Mouse (Mus musculus) urinary bladder, adult 2 months (tissue): ENCODE measurements around the gene H2-Q7. TPM values are rescaled to one million over a fixed set of nuclear protein-coding genes. Genes with fewer than 3 reads are reported as not detected.
"Not testable (repeated sequence)": the region's sequence is repeated elsewhere in the genome, so short reads cannot be mapped to it uniquely, and the experiment has no call there.

ENCODE experiments used
- DNase-seq: peaks from one replicate; pipeline ENCODE4 v3.0.0; 2022; ENCODE audit warnings: low spot score
- polyA plus RNA-seq: library from polyadenylated mRNA; depleted of rRNA; stranded (reverse); fragments of >200 nt; gene quantifications from 2 replicates; pipeline ENCODE4 v1.2.3, GENCODE M21; 2012

The H2-Q7 gene
- polyA plus RNA-seq, 1 experiment: 64.7 TPM

- DNase-seq: not testable (repeated sequence)
These were observed 3.4 kb upstream of the H2-Q7 start for GRCm38 (mm10) chr17:35435577-35435976.

DNA sequence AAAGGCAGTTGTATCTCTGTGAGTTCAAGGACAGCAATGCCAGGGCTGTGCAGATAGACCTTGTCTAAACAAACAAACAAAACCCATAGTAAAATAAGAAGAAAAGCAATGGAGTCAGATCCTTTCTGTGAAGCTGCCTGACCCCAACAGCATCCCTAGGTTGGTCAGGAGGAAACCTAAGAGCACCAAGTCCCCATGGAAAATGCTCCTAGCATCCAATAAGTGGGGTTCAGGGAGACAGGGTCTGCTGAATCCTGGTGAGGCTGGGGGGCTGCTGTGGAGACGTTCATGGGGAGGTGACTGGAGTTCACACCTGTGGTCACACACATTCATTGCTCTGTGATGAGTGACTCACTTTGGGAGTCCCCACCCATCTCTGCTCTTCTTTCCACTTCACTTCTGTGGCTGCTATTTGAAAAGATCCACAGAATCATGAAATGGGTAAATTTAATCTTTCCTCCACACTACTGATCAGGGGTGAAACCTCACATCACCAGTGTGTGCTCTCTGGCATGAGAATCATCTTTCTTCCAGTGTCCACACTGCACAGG lies 1.5 kb upstream of the H2-Q7 start:
- DNase-seq: not testable (repeated sequence)

DNA sequence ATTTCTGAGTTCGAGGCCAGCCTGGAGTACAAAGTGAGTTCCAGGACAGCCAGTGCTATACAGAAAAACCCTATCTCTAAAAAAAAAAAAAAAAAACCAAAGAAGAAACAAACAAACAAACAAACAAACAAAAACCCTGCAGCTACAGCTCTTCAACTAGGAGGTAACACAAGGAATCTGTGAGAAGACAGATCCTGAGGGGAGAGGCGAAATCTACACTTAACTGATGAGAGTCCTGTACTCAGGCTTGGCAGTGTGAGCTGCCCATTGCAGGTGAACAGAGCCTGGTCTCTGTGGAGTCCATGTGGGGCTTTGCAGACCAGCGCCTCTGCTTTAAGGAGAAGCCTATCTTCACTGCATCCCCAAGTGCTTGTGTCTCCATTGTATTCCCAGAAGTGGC lies 560 bp upstream of the H2-Q7 start:
- not testable (repeated sequence) for DNase-seq

GRCm38 (mm10) chr17:35439295-35439747 lies 366 bp downstream of the H2-Q7 start:
- DNase-seq: peak; percentile 36

- DNase-seq: peak; percentile 21
These were observed 1.1 kb downstream of the H2-Q7 start for GRCm38 (mm10) chr17:35439925-35440645.

DNA sequence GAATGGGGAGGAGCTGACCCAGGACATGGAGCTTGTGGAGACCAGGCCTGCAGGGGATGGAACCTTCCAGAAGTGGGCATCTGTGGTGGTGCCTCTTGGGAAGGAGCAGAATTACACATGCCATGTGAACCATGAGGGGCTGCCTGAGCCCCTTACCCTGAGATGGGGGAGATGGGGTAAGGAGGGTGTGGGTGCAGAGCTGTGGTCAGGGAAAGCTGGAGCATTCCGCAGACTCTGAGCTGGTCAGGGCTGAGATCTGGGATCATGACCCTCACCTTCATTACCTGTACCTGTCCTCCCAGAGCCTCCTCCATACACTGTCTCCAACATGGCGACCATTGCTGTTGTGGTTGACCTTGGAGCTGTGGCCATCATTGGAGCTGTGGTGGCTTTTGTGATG lies 3.4 kb downstream of the H2-Q7 start:
- DNase-seq: not testable (repeated sequence)

DNA sequence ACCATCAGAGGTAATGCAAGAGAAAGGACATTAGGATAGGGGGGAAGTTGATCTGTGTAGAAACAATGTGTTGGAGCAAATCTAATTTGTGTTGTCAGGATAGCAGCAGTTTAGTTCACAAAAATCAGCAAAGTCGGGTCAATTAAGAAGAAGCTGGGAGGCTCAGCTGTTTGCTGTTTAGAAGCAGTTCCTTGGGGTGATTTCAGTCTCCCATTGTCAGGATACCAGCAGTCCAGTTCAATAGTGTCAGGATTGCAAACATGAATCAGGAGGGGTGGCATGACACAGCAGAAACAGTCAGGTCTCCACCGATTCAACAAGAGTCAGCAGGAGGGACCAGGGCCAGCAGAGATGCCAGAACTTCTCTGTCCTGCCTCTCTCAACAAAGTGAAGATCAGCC lies 5.6 kb downstream of the H2-Q7 start:
- not testable (repeated sequence) for DNase-seq

DNA sequence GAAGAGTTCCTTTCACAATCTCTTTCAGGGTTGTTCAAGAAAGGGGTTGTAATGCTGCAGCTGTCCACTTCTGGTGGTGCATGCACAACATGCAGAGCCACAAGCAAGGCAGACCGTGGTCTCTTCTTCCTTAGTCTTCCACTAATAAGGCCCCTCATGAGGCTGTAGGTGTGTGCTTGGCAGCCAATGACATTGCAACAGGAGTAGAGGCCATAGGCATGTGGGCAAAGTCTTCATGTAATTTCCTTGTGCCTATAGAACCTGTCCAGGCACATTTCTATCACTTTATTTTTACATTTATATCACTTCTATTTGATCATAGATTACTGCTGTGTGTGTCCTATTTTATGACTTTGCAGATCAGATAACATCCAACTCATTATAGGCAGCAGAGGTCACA lies 19.3 kb downstream of the H2-Q7 start:
- DNase-seq: not testable (repeated sequence)

DNA sequence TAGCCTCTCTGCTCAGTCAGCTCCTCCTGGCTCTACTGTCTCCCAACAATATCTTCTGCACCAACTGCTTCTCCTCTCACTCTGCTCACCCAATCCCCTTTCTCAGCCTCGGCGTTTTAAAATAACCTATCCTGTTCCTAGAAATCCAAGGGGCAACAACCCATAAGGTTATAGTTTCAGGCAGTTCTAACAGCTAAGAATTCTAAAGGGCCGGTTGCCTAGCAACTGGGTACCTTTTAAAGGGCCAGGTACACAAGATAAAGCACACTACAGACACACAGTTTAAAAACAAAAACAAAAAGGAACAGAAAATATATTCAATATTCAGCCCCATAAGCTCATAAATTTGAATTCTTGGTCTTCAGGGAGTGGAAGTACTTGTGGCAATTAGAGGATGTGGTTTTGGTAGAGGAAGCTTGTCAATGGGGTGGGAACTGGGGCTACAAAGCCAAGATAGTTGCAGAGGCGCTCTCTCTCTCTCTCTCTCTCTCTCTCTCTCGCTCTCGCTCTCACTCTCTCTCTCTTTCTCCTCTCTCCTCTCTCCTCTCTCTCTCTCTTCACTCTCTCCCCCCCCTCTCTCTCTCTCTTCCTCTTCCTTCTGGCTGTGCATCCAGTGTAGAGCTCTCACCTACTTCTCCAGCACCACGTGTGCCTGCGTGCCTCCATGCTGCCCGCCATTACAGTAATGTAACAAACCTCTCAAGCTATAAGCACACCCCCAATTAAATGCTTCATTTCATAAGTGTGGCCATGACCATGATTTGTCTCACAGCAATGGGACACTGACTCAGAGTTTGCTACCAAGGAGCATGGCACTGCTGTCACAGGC lies 21.8 kb downstream of the H2-Q7 start:
- not testable (repeated sequence) for DNase-seq

DNA sequence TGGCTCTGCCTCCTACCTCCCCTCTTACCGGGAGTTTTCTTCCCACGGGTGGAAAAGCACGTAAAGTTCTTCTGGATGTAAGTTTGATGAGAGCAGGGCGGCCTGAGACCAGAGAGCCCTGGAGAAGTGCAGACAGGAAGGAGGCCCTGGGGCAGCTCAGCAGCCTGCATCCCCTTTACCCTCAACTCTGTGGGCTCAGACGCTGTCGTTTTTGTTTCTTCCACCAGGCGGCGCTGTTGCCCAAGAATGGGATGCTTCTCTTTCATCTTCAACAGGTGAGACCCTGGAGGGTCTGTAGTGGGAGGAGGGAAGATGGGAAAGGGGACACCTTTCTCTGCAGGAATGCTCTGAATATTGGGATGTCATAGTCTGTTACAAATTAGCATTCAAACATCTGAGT lies 26.7 kb downstream of the H2-Q7 start:
- not testable (repeated sequence) for DNase-seq

DNA sequence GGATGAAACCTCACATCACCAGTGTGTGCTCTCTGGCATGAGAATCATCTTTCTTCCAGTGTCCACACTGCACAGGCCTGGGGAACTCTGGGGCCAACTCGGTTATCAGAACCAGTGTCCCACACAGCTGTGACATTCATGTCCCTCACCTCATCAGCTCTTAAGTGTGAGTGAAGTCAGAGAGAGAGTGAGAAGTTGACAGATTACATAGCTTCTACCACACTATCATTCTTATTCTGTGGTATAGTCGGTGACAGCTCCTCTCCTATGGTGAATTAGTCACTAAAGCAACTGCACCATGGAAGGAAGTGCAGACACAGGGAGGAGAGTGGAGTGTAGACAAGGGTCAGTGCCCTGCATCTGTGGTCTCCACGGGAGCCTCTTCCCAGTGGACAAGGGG lies 30.0 kb downstream of the H2-Q7 start:
- not testable (repeated sequence) for DNase-seq

DNA sequence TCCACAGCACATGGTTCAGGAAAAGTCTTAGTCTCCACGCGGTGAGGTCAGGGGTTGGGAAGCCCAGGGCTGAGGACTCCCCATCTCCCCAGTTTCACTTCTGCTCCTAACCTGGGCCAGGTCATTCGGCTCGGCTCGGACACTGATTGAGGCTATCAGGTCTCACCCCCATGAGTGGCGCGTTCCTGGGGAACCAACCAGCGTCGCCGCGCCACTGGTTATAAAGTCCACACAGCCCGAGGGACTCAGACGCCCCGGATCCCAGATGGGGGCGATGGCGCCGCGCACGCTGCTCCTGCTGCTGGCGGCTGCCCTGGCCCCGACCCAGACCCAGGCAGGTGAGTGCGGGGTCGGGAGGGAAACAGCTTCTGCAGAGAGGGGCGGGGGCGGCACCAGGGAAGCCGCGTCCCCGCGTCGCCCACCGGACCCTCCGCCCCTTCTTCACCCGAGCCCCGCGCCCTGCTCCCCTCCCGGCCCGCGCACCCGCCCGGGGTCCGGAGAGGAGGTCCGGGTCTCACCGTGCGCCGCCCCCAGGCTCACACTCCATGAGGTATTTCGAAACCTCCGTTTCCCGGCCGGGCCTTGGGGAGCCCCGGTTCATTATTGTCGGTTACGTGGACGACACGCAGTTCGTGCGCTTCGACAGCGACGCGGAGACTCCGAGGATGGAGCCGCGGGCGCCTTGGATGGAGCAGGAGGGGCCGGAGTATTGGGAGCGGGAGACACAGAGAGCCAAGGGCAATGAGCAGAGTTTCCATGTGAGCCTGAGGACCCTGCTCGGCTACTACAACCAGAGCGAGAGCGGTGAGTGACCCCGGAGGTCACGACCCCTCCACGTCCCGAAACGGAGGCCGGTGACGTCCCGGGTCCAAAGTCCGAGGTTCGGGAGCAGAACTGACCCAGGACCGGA lies 31.1 kb downstream of the H2-Q7 start, which contains the start of gene H2-Q10:
Gene H2-Q10 (plus strand): TSS at position 248 of the 910 bp plus-strand sequence.
- no peak for DNase-seq

- DNase-seq: peak; percentile 36
These were observed 45.1 kb downstream of the H2-Q7 start for GRCm38 (mm10) chr17:35484066-35484465.

- no peak for DNase-seq
These were observed 46.7 kb downstream of the H2-Q7 start for GRCm38 (mm10) chr17:35485702-35486101.

- no peak for DNase-seq
These were observed 47.8 kb downstream of the H2-Q7 start for GRCm38 (mm10) chr17:35486726-35487125.

DNA sequence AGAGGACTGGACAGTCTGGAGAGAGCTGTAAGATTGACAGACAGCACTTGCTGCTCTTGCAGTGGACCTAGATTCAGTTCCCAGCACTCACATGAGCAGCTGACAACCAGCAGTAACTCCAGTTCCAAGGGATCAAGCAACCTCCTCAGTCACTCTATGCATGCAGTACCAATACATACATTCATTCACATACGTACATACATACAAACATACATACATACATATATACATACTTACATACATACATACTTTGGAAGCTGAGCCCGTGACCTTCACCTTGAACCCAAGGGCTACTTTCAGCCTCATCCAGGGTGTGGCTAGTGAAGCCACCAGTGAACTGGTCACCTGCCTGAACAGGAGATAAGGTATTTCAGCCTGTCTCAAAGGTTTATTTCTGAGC lies 49.1 kb downstream of the H2-Q7 start:
- no peak for DNase-seq

GRCm38 (mm10) chr17:35490320-35490719 lies 51.4 kb downstream of the H2-Q7 start:
- DNase-seq: no peak
